Mouse (Mus musculus) neutrophil, adult 59 days (primary cell): ENCODE data around the gene Wdr20. TPM values are rescaled to one million over a fixed set of nuclear protein-coding genes. Genes with fewer than 3 reads are reported as not detected.

ENCODE experiments used
- total RNA-seq, 2 experiments: library from RNA; stranded (reverse); gene quantifications; 1 replicate in 1 of 2; 2 replicates in 1 of 2; pipeline ENCODE4 v1.2.4; 2023

Wdr20 gene
- 10 to 100 TPM; 44.6 to 48.2 TPM for total RNA-seq

DNA sequence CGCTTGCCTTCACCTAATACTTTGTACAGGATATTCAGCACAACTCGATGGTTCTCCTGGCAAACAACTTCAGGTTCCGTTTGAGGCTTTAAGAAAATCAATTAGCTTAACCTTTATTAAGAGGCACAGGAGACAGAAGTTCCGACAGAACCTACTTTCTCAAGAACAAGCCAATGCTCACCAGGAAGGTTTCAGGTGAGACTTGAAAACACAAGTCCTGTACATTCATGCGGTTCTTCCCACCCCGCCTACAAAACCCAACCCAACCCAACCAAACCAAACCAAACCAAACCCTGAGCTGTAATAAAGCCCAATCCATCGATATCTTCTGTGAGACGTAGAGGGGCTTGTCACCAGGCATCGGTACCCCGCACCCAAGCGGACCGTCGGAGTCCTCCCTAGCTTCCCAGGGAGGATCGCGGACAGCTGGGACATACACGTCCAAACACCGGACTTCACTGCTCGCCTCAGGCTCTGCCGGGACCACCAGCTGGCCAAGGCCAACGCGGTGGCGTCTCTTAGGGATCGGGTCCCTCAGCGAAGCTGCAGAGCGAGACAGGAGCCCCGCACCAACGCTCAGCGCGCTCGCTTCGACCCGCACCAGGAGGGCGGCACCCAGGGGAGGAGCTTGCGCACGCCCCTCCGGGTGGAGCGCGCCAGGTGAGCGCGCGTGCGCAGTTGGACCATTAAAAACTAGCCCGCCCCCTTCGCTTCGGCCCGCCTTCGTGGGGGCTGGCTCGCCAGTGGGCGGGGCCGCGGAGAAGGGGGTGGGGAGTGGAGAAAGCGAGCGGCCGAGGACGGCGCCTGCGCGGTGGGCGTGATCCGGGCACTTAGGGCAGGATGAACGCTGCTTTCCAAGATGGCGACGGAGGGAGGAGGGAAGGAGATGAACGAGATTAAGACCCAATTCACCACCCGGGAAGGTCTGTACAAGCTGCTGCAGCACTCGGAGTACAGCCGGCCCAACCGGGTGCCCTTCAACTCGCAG, at the start of gene Wdr20:
Gene Wdr20 (plus strand): TSS at position 775 of the 988 bp plus-strand sequence.

GRCm38 (mm10) chr12:110702556-110702955, 35.2 kb upstream of the Wdr20 start, which contains the start of gene Hsp90aa1:
TSS of gene Hsp90aa1 (minus strand) at chr12:110702728.

DNA sequence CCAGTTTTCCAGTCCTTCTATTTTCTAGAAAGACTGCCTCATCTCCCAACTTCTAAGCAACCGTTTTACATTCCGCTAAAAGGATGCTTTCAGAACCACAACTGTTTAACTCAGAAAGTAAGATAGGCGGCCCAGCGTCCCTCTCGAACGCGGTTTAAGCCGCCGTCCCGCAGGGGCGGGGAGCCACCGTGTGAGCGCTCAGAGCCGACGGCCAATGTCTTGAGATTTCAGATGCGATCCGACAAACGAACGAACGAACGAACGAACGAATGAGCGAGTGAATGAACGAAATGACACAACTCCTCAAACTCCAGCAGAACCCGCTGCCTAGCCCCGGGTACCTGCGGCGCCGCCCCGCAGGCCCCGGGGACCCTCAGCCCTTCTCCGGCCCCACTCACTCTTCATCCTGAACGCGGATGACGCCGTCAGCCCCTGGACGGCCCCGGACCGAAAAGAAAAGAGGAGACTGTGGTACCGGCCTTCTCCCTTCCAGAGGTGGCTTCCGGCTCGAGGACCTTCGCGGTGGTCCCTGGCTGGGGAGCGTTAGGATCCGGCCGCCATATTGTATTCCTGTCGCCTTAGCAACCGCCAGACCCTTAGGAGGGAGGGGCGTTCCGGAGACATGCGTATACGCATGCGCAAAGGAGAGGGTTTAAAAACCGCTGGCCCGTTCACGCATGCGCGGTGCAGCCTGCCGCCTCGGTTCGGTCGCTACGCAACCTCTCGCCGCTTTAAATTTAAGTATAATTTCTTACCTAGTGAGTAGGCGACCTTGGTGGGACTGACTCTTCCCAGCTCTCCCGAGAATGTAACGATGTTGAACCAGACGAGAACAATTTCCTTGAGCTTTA, 102.8 kb downstream of the Wdr20 start, which contains the start of gene Mok:
Gene Mok (minus strand): TSS at position 592 of the 851 bp plus-strand sequence.

GRCm38 (mm10) chr12:110850010-110850928, 112.5 kb downstream of the Wdr20 start, which contains the start of gene Zfp839:
TSS of gene Zfp839 (plus strand) at chr12:110850253.

Other genes with a start within 250 kb of the Wdr20 start
- 100 to 1,000 TPM; 103 to 104 TPM for gene Dync1h1, start 136.5 kb upstream of the Wdr20 start, total RNA-seq
- not detected for gene 1700001K19Rik, start 55.3 kb upstream of the Wdr20 start, total RNA-seq
- gene Hsp90aa1, start 35.2 kb upstream of the Wdr20 start, total RNA-seq: 100 to 1,000 TPM; 232 to 242 TPM
- 1 to 10 TPM in 1 of 2 experiments, under 1 TPM in 1; 0.42 to 1.3 TPM for gene Mok, start 103.0 kb downstream of the Wdr20 start, total RNA-seq
- gene Zfp839, start 112.3 kb downstream of the Wdr20 start, total RNA-seq: 1 to 10 TPM; 4.4 to 6.8 TPM
- gene Cinp, start 151.2 kb downstream of the Wdr20 start, total RNA-seq: 10 to 100 TPM; 14.4 to 17.9 TPM
- gene Tecpr2, start 151.3 kb downstream of the Wdr20 start, total RNA-seq: 1 to 10 TPM; 5.8 to 6.0 TPM
- gene Ankrd9, start 241.1 kb downstream of the Wdr20 start, total RNA-seq: 10 to 100 TPM; 25.3 to 40.2 TPM